Mouse (Mus musculus): ENCODE measurements around the gene Gm21921.
"Not testable (repeated sequence)": the region's sequence is repeated elsewhere in the genome, so short reads cannot be mapped to it uniquely, and the experiment has no call there.

Gm21921 gene

GRCm38 (mm10) chrY:24796143-24796542 lies at the start of gene Gm21921:
Gm21921 (minus strand) TSS chrY:24796243.
- DNase-seq: not testable (repeated sequence)
